Mouse (Mus musculus): ENCODE measurements at regions not wholly inside any gene's neighbourhood (a gene's known extent, or its start where the extent isn't known, plus 50 kb on each side); places are given as distances from the start of the nearest gene placed in this dataset.
A peak's percentile ranks its signal among the peaks of the same experiment; 100 is the strongest.

- no peak for DNase-seq (ENCODE audit: low spot score)
- WGBS = 10% methylated on average over 13 of the region's 13 CpGs
- Histone ChIP-seq H3K4me1 (ENCODE audit: control insufficient read depth, insufficient read depth, low read length) (0 out of 2 replicates have a peak, but pooled peaks cover 5% of the 10 kb centered on the region), H3K36me3 (ENCODE audit: control insufficient read depth, insufficient read depth, low read length) (no peaks in the 10 kb centered on the region), H3K27me3 (ENCODE audit: control insufficient read depth, insufficient read depth, low read length) (no peaks in the 10 kb centered on the region), H3K9ac (ENCODE audit: low read depth, low read length, severe bottlenecking) (0 out of 2 replicates have a peak overlapping the region, but pooled peaks have one; percentile 25), H3K4me2 (replicated peaks; ENCODE audit: low read depth, low read length, severe bottlenecking) (no peak overlapping the region), H3K4me3 (replicated peaks; ENCODE audit: low read length) (no peak overlapping the region), H3K27ac (replicated peaks; ENCODE audit: low read depth, low read length) (no peak overlapping the region), H3K9me3 (ENCODE audit: control insufficient read depth, low read length) (no peaks in the 10 kb centered on the region)
- TF ChIP-seq POLR2A (IDR thresholded peaks at IDR 0.05; ENCODE audit: borderline replicate concordance, extremely low read depth, insufficient read depth, insufficient read length) = no peak
- no peak for ATAC-seq (ENCODE audit: low FRiP score, low read depth)
Observed at GRCm38 (mm10) chr13:99847531-99847930, 53.4 kb downstream of the Cartpt start.

- no peak for ATAC-seq (ENCODE audit: low FRiP score, low read depth)
- 22% methylated on average over 9 of the region's 9 CpGs for WGBS
Observed at GRCm38 (mm10) chr13:99842626-99843025, 58.3 kb downstream of the Cartpt start.

GRCm38 (mm10) chr13:99839446-99839845 lies 61.4 kb downstream of the Cartpt start:
- WGBS = 47% methylated on average over 9 of the region's 9 CpGs
- Histone ChIP-seq H3K27ac (replicated peaks; ENCODE audit: low read depth, low read length) (no peak overlapping the region), H3K9me3 (ENCODE audit: control insufficient read depth, low read length) (no peaks in the 10 kb centered on the region), H3K27me3 (ENCODE audit: control insufficient read depth, insufficient read depth, low read length) (no peaks in the 10 kb centered on the region), H3K4me3 (replicated peaks; ENCODE audit: low read length) (no peak overlapping the region), H3K4me2 (replicated peaks; ENCODE audit: low read depth, low read length, severe bottlenecking) (no peak overlapping the region), H3K9ac (ENCODE audit: low read depth, low read length, severe bottlenecking) (no peak overlapping the region), H3K4me1 (ENCODE audit: control insufficient read depth, insufficient read depth, low read length) (peaks cover 7% of the 10 kb centered on the region), H3K36me3 (ENCODE audit: control insufficient read depth, insufficient read depth, low read length) (no peaks in the 10 kb centered on the region)
- ATAC-seq (ENCODE audit: low FRiP score, low read depth) (no peak), DNase-seq (ENCODE audit: low spot score) (no peak)
- no peak for TF ChIP-seq POLR2A (IDR thresholded peaks at IDR 0.05; ENCODE audit: borderline replicate concordance, extremely low read depth, insufficient read depth, insufficient read length)

More at GRCm38 (mm10) chr13:99842626-99843025, 58.3 kb downstream of the Cartpt start:
- Histone ChIP-seq H3K4me2 (replicated peaks; ENCODE audit: low read depth, low read length, severe bottlenecking) (no peak overlapping the region), H3K4me1 (ENCODE audit: control insufficient read depth, insufficient read depth, low read length) (peaks cover 12% of the 10 kb centered on the region), H3K27ac (replicated peaks; ENCODE audit: low read depth, low read length) (no peak overlapping the region), H3K36me3 (ENCODE audit: control insufficient read depth, insufficient read depth, low read length) (no peaks in the 10 kb centered on the region), H3K9me3 (ENCODE audit: control insufficient read depth, low read length) (no peaks in the 10 kb centered on the region), H3K9ac (ENCODE audit: low read depth, low read length, severe bottlenecking) (no peak overlapping the region), H3K4me3 (replicated peaks; ENCODE audit: low read length) (no peak overlapping the region), H3K27me3 (ENCODE audit: control insufficient read depth, insufficient read depth, low read length) (no peaks in the 10 kb centered on the region)
- TF ChIP-seq POLR2A (IDR thresholded peaks at IDR 0.05; ENCODE audit: borderline replicate concordance, extremely low read depth, insufficient read depth, insufficient read length) = no peak
- peak; percentile 36 for DNase-seq (ENCODE audit: low spot score)

GRCm38 (mm10) chr13:99837772-99838425 lies 63.0 kb downstream of the Cartpt start:
- Histone ChIP-seq H3K36me3 (ENCODE audit: control insufficient read depth, insufficient read depth, low read length) (no peaks in the 10 kb centered on the region), H3K4me1 (ENCODE audit: control insufficient read depth, insufficient read depth, low read length) (peaks cover 7% of the 10 kb centered on the region), H3K9me3 (ENCODE audit: control insufficient read depth, low read length) (0 out of 2 replicates have a peak, but pooled peaks cover 9% of the 10 kb centered on the region), H3K4me2 (replicated peaks; ENCODE audit: low read depth, low read length, severe bottlenecking) (no peak overlapping the region), H3K4me3 (replicated peaks; ENCODE audit: low read length) (no peak overlapping the region), H3K9ac (ENCODE audit: low read depth, low read length, severe bottlenecking) (no peak overlapping the region), H3K27ac (replicated peaks; ENCODE audit: low read depth, low read length) (no peak overlapping the region), H3K27me3 (ENCODE audit: control insufficient read depth, insufficient read depth, low read length) (no peaks in the 10 kb centered on the region)
- TF ChIP-seq POLR2A (IDR thresholded peaks at IDR 0.05; ENCODE audit: borderline replicate concordance, extremely low read depth, insufficient read depth, insufficient read length) = no peak
- WGBS = 34% methylated on average over 11 of the region's 11 CpGs
- ATAC-seq (ENCODE audit: low FRiP score, low read depth) (peak; percentile 71), DNase-seq (ENCODE audit: low spot score) (peak; percentile 91)

GRCm38 (mm10) chr13:99837180-99837579 lies 63.7 kb downstream of the Cartpt start:
- H3K4me3 ChIP-seq (replicated peaks; ENCODE audit: low read length) = no peak overlapping the region
- ATAC-seq (ENCODE audit: low FRiP score, low read depth) = no peak

More at GRCm38 (mm10) chr13:99837180-99837579, 63.7 kb downstream of the Cartpt start:
- H3K9ac ChIP-seq (ENCODE audit: low read depth, low read length, severe bottlenecking) = no peak overlapping the region
- H3K4me1 ChIP-seq (ENCODE audit: control insufficient read depth, insufficient read depth, low read length) = peaks cover 7% of the 10 kb centered on the region
- H3K27me3 ChIP-seq (ENCODE audit: control insufficient read depth, insufficient read depth, low read length) = no peaks in the 10 kb centered on the region
- no peaks in the 10 kb centered on the region for H3K36me3 ChIP-seq (ENCODE audit: control insufficient read depth, insufficient read depth, low read length)
- DNase-seq (ENCODE audit: low spot score) = no peak
- no peak for TF ChIP-seq POLR2A (IDR thresholded peaks at IDR 0.05; ENCODE audit: borderline replicate concordance, extremely low read depth, insufficient read depth, insufficient read length)
- H3K27ac ChIP-seq (replicated peaks; ENCODE audit: low read depth, low read length) = no peak overlapping the region
- H3K4me2 ChIP-seq (replicated peaks; ENCODE audit: low read depth, low read length, severe bottlenecking) = no peak overlapping the region
- WGBS = 77% methylated on average over 6 of the region's 6 CpGs
- H3K9me3 ChIP-seq (ENCODE audit: control insufficient read depth, low read length) = 0 out of 2 replicates have a peak, but pooled peaks cover 9% of the 10 kb centered on the region

Data from limb, embryonic 14.5 days (tissue).